Mouse (Mus musculus) heart, postnatal 36 days (tissue): ENCODE results near the gene Duoxa2. TPM values are rescaled to one million over a fixed set of nuclear protein-coding genes. Genes with fewer than 3 reads are reported as not detected.

ENCODE experiments used
- DNase-seq, 2 experiments: peaks; one replicate each; pipeline ENCODE4 v3.0.0; 2021 to 2022
- intact Hi-C: fragments of 180-260 bp; cut with DNase I; formaldehyde crosslinking; loops from one replicate; pipeline ENCODE4 v1.15.1; 2025
- total RNA-seq, 2 experiments: library from RNA; stranded (reverse); gene quantifications; 2 replicates each; pipeline ENCODE4 v1.2.3; 2021

The Duoxa2 gene
- total RNA-seq = not detected

DNA sequence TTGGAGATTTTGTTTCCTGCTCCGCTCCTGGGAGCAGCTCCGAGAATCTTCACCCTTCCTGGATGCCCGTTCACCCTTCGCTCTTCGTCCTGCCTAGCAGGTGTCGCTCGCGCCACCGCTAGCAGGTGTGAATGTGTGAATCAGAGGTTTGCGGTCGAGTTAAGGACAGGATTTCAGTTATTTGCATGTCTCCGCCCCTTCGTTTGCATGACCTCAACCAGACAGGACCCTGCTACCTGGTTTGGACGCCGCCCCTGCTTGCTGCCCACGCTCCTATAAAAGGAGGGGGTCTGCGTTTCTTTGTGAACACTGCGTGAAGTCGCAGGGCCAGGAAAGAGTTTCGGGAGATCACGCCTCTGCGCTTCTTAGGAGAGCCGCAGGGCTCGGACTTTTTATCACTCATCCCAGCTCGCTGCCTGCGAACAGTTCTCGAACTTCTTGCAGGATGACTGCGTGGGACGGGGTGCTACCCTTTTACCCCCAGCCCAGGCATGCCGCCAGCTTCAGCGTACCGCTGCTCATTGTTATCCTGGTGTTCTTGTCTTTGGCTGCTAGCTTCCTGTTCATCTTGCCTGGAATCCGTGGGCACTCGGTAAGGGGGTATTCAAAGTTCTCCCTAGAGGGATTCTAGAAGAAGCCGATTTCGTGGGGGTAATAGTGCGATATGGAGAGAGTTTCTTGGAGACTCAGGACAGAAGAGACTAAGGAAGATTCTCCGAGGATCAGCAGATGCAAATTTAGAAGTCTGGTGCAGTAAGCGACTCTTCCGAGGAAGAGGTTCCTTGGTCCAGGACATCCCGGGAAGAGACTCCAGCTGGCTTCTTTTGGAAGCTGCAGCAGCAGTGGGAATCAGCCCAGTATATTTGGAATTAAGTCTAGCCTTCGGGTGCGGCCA, at the start of gene Duoxa2:
TSS of gene Duoxa2 (plus strand) at position 305 of the 895 bp plus-strand sequence.
- no peak for DNase-seq
- intact Hi-C loops = no loop called here

DNA sequence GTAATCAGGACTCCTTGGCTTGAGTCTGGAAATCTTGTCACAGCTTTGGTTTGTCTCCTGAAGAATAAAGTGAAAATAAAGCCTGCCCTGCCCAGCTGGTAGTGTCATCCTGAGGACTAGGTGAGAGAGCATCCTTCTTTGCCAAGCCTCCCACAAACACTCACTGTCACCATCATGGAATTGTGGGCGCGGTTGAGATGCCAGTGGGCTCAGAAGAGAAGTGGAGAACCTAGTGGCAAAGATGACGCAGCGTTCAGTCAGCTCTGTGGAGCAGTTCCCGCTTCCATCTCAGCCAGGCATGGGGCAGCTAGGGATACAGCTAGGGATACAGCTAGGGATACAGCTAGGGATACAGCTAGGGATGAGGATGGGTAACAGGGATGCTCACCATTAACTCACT, 42.7 kb upstream of the Duoxa2 start:
- intact Hi-C loops = no loop called here
- DNase-seq = no peak

DNA sequence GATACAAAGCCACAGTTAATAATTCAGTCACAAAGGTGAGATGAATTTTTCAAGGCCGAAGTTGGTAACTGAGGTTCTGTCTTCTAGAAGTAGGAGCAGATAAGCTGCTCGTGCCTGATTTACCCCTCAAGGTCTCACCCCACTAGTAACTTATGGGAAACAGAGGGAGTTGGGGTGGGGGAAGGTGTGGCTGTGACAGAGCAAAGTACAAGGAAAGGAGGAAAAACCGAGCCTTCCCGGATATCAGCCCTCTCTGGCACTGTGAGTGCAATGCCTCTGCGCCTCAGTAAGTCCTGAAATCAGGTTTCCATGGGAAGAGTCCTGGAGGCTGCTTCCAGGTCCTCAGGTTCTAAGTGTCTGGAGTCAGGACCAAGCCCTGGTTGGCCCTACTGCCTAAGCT, 38.0 kb upstream of the Duoxa2 start:
- DNase-seq = no peak

DNA sequence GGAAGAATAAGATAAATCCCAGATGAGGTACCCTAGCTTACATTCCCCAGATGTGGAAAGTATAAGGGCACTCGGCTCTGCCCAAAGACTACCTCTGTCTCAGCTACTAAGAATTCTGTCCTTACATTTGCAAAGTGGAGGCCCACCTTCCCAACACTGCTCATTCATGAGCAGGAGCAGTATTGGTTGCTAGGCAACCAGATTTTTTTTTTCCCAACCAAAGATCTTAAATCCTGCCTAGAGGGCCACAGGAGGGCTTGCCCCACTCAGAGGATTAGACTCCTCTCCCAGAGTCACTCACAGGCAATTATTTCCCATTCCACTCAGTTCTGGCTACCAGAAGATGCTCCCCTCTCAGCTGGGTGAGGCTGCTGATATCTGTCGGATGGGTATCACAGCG, 34.0 kb upstream of the Duoxa2 start:
- no peak for DNase-seq
- intact Hi-C loops = no loop called here

More for the DNA sequence above, 38.0 kb upstream of the Duoxa2 start:
- intact Hi-C loops = no loop called here

DNA sequence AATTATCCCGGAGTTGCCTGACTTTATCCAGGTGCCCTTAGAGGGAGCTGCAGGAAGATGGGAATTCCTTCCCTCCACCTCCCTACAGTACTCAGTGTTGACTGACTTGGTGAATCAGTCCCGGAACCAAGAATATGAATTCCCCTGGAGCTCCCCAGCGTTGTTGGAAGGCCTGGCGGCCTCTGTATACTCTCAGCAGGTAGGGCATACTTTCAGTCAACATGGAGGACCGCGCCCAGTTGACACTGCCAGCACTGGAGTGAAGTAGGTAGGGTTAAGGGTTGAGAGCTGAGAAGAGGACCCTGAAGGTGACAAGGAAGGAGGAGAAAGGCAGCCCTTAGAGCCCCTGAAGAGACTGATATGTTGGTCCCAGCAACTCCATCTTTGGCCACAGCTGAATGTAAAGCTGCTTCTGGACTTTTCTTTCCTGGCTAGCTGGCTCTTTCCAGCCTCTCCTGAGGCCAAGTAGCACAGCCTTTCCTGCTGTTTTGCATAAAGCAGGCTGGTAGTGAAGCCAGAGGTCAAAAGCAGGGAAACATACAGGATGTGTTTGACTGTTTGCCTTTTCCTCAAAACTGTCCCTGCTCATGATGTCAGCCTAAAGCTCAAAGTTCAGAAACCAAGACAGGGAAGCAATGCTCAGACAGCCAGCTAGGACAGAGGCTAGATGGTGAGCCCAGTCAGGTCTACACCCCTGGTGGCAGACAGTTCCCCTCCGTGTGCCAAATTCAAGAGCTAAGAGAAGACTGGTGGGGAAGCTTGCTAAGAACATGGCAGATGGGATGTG, 32.1 kb upstream of the Duoxa2 start:
- no peak for DNase-seq
- intact Hi-C loops = no loop called here

DNA sequence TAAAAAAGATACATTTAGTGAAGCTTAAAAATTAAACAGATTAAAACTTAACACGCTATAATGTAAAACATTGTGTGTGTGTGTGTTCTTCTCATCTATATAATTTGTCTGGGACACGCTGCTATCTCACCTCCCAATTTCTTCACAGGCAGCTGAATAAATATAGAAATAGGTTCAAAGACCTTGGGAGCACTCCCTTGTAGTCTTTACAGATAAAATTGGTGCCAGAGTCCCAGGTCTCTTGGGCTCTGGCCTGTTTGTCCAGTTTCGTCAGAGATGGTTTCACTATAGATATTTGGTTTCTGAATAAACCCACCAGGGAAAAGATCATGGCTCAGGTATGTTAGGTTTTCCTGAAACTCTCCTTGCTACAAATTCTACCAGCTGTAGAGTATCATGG, 19.9 kb upstream of the Duoxa2 start:
- no peak for DNase-seq
- intact Hi-C loops = no loop called here

DNA sequence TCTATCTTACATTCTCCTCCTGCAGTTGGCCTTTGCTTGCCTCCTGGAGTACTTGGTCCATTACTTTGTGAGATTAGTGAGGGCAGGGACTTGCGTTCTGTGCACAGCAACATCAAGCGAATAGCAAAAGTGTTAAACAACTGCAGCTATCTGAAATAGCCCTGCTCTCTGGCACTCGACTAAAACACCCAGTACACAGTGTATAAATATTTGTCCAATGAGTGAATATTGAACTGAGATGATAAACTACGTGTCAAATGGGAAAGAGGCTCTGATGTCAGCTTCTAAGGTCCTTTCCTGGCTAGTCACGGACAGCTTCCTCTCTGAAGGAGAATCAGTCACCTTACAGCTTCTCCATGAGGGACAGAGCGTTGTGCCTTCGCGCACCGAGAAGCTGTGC, 14.6 kb upstream of the Duoxa2 start:
- no peak for DNase-seq
- intact Hi-C loops = no loop called here

DNA sequence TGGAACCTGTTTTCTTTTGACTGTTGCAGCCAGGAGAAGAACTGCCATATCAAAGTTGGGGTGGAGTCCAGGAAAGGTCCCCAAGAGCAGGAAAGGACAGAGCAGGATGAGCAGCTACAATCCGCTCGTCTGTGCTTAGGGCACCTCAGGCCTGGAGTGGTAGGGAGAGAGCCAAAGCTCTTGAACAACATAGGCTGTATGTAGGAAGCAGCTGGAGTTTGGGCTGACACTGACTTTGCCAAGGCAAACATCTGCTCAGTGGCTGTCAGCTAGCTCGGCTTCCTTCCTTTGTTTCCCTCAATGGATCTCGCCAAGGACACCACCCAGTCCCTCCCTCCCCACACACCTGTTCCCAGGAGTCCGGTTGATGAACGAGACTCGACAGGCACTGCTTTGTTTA, 12.6 kb upstream of the Duoxa2 start:
- DNase-seq = no peak
- intact Hi-C loops = no loop called here

DNA sequence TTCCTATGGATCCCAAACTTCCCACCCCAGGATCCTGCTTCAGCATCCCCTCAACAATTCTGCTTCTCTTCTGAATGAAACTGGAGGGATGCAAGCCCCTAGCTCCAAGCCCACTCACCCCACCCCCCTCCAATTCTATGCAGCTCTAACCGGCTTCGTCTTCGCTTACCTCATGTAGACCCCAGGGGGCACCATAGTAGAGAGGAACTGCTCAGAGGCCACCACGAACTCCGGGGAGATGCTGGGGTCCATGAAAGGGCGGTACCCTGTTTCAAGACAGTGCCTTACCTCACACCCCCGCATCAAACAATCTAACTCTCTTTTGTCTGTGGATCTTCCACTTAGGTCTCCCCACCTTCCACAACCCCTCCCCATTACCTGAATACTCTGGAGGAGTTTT, 3.8 kb upstream of the Duoxa2 start:
- intact Hi-C loops = no loop called here
- DNase-seq = no peak

DNA sequence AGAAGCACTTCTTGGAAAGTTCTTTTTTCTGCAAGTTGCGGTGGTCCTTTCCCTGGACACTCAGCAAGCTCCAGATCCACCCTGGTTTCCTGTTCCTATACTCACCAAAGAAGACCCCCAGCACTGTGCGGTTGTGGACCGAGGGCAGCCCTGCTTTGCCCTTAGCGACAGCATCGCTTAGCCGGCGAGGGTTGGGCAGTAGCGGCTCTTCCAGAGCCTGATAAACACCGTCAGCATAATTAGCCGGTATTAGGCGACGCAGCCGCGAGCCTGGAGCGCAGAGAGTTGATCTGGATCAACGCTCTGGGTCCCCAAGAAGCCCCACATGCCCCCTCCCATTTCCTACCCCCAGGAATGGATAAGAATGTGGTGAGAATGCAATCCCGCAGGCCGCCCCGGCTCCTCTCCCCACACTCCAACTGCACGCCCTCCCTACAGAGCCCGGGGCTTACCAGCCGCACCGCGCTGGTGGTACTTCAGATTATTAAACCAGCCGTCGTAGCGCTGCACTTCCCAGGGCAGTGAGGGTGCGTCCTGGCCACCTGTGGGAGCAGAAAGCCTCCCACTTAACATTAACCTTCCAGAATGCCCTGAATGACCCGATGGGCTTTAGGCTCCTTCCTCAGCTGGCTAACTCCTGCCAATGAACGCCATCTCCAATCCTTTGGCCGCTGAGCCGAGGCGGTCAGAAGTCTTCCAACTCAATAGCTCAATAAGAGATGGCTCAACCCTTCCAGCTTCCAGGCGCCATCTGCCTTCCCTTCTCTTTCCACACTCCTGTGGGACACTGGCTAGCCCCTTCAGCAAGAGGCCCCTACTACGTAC, 1.2 kb upstream of the Duoxa2 start:
- intact Hi-C loops = no loop called here
- no peak for DNase-seq

DNA sequence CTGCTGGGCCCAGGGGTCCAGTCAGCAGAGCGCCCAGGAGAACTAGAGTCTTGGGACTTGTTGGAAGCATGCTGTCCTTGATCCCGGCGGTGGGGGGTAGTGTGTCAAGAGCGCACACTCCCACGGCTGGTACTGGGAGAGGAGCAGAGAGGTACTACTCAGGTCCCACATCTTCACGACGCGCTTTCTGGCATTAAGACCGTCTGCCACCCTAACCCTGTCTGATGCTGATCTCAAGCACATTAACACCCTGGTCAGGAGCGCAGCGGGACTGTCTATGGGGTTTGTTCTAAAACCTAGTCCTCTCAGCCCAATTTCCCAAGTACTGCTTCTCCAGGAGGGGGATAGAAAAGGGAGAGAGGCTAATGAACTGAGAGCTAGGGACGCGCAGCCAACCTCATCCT, 602 bp upstream of the Duoxa2 start, which contains the start of gene Duox2:
TSS of gene Duox2 (minus strand) at position 354 of the 404 bp plus-strand sequence.
- no peak for DNase-seq
- intact Hi-C loops = no loop called here

DNA sequence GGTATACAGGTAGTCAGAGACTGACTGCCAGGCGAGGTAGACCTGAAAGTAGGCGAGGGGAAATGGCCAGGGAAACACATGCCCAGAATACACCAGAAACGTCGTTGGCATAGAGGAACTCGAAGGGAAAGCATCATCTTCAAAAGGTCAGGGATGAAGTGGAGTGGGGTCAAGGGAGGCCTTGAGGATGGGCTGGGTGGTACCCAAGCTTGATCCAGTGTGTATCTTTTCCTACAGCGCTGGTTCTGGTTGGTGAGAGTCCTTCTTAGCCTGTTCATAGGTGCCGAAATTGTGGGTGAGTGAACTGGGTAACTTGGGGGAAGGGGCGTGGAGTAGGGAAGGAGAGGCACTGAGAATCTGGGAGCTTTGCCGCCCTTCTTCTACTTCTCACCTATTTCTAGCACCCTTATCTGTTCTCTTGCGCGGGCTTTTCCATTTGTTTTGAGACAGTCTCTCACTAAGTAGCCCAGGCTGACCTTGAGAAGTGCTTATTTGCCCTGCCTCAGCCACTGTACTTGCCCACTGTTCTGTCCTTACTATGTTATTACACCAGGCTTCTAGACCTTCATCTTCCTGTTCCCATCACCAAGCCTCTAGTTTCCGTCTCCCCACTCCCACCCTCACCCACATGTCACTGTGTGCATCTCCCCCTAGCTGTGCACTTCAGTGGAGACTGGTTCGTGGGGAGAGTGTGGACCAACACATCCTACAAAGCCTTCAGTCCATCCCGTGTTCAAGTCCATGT, 1.4 kb downstream of the Duoxa2 start:
- intact Hi-C loops = loop anchor here (5.0 kb wide), 2 partner anchors 58 to 228 kb away; no protein-coding TSS in a partner anchor
- no peak for DNase-seq

DNA sequence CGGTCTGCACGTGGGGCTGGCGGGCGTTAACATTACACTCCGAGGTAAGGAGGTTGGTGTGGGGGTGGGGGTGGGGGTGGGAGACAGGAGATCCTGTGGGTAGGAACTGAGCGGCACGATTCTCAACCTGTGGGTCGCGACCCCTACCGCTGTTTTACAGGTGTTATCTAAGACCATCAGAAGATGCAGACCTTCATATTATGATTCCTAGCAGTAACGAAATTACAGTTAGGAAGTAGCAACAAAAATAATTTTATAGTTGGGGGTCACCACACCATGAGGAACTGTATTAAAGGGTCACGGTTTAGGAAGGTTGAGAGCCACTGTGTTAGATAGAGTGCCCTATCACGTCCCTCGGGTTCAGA, 1.9 kb downstream of the Duoxa2 start:
- DNase-seq = no peak
- intact Hi-C loops = loop anchor here (5.0 kb wide), 2 partner anchors 58 to 228 kb away; no protein-coding TSS in a partner anchor

DNA sequence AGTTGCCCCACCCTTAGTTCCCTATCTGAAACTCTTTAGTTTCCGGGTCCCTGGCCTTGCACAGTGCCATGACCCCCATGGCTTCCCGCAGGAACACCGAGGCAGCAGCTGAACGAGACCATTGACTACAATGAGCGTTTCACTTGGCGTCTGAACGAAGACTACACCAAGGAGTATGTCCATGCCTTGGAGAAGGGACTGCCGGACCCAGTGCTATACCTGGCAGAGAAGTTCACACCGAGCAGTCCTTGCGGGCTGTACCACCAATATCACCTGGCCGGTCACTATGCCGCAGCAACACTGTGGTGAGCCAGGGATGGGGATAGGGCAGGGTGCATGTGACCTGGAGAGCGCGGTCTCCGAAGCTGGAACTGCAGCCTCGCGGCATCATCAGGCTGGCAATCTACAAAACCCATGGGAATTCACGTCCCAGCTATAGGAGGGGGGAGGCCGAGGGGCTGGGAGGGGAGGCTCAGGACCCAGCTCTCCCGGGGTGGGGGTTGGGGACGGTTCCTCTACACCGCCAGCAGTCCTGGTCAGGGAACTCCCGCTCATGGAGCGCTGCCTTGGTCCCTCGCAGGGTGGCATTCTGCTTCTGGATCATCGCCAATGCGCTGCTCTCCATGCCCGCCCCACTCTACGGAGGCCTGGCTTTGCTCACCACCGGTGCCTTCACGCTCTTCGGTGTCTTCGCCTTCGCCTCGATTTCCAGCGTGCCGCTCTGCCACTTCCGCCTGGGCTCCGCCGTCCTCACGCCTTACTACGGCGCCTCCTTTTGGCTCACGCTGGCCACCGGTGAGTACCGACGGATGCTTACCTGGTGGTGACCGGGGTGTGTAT, 2.6 kb downstream of the Duoxa2 start:
- intact Hi-C loops = loop anchor here (5.0 kb wide), 2 partner anchors 59 to 229 kb away; no protein-coding TSS in a partner anchor
- DNase-seq = no peak

DNA sequence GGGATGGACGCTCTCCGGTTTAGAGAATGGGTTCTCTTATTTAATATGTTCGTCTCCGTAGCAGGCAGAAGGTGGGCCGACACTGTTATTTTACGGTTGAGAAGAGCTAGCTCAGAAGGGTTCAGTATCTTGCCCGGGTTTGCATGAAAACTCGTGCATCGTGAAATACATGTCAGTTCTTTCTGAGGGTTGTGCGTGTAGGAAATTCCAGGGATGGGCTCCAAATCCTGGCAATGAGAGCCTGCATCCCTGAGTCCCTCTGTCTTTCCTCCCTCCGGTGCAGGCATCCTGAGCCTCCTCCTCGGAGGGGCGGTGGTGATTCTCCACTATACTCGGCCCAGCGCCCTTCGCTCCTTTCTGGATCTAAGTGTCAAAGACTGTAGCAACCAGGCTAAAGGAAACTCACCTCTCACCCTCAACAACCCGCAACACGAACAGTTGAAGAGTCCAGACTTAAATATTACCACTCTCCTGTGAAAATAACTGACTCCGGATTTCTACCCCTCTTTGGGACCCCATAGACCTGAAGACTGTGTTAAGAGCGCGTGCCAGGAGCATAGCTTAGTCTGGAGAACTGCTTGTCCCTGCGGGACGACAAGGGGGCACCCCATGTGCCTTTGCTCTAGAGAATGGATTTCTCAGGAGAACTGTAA, 3.3 kb downstream of the Duoxa2 start:
- intact Hi-C loops = loop anchor here (2.0 to 5.0 kb wide), 3 partner anchors 60 to 230 kb away; no protein-coding TSS in a partner anchor
- no peak for DNase-seq

DNA sequence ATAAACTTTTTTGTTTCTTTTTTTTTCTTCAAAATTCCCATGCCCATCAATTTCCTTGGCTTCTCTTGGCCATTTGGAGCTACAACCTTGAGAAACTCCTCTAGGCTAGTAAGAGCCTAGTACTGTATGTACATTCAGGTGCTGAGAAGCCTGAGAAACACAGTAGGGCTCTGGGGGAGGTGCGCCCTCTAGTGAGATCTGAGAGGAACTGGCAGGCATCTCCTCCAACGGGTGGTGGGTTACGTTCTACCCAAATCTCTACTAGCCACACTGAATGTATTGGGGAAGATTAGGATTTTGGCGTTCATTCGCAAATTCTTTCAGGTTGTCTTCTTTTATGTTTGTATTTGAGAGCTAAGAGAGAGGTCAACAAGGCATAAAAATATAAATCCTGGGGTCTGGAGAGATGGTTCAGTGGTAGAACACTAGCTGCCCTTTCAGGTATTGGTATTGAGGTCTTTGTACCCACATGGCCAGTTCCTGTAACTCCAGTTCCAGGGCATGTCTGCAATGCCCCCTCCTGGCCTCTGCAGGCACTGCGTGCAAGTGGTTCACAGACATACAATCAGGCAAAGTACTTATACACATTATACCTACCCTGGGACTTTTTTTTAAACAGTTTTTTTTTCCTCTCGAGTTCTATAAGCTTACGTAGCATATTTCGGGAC, 4.0 kb downstream of the Duoxa2 start:
- peak; percentile 52 to 55 for DNase-seq
- intact Hi-C loops = loop anchor here (2.0 to 5.0 kb wide), 3 partner anchors 60 to 230 kb away; no protein-coding TSS in a partner anchor

DNA sequence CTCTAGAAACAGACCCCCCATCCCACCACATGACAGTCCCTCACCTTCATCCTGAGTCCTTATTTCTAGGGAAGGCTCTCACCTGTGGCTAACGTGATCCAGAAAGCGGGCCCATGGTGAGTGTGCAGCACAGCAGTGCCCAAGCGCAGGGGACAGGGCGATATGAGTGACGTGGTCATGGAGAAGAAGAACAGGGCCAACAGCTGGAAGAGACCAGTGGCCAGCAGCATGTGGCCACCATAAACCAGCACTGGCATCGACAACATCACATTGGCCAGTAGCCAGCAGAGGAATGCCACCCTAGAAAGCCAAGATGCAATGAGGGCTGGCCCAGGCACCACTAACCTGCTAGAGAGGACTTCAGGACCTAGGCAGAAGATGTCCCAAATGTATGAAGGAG, 5.8 kb downstream of the Duoxa2 start:
- intact Hi-C loops = loop anchor here (5.0 kb wide), 2 partner anchors 62 to 232 kb away; no protein-coding TSS in a partner anchor
- DNase-seq = no peak
